Mouse (Mus musculus): ENCODE results near the gene Tmem170b.

Tmem170b gene

DNA sequence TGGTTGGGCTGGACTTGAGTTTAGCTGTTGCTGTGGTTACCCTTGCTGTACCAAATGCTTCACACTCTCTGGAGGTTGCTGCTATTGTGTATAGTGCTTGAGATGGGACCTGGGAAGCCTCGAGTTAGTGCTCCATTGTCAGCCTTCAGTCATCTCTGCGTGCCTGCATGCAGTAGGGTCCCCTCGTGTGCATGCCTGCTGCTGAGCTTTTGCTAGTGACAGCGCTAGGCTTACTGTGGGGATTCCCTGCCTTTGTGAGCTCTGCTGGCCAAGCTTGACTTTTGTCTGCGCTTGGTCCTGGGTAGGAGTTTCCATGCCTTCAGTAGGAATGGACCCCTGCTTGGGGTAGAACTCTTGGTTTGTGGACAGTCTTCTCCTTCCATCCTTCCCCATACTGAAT is 9.3 kb downstream of the Tmem170b start:
- DNase-seq, result no peak

DNA sequence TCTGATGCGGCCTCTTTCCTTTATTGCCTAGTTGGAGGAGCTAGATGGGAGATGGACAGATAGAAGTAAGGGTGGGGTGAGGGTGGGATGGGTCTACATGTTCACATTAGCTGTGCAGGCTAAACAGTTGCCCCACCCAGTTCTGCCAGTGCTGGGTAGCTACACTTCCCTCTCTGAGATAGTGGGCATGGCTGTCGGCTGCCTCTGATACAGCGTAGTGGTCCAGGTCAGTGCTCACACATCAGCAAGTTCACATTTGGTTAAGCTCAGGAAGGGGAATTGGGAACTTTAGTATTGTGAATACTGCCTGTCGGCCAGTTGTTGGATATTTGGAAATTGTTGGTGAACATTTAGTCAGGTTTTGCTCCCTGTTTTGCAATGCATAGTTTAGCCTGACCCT is 13.8 kb downstream of the Tmem170b start:
- no peak for DNase-seq

DNA sequence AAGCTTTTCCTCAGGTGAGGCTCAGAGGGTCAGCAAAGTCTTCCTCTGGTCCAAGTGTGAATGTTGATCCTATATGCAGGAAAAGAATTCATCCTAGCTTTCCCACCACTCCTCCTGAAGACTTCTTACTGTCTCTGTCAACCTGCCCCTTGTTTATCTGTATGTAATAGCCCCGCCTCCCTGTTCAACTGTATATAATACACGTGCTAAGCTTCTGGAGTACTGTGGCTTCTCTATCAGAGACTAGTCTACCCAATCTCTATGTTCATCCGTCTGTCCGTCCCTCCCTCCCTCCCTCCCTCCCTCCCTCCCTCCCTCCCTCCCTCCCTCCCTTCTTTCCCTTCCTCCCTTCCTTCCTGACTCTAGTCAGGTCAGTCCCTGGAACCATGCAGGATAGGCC is 14.4 kb downstream of the Tmem170b start:
- DNase-seq, result no peak

DNA sequence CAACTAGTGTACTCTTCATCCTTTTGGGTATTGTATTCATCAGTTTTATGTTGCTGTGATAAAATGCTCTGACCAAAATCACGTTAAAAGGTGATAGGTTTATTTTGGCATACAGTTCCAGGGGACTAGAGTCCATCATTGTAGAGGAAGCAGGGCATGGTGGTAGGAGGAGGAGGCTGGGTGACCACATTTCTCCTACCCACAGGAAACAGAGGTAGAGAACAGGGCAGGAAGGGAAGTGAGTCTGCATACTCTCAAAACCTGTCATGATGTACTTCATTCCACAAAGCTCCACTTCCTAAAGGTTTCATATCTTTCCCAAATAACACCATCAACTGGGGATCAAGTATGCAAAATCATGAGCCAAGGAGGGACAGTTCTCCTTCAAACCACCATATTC is 18.4 kb downstream of the Tmem170b start:
- DNase-seq, result no peak

DNA sequence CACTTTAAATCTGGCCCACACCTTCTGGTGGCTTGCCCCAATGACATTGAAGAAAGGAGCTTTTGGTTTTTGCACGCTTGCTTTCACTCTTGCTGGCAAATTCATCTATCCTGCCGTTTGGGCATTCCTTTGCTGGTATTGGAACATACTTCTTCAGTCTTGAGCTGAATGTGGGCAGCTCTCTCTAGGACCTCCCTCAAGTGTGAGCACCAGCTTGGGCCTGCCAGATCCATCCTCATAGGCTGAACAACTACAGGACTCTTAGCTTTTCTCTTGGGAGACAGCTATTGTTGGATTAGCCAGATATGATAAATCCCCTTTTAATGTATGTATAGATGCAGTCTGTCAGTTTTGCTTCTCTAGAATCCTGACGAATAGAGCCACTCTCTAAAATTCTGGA is 19.5 kb downstream of the Tmem170b start:
- DNase-seq, result no peak

DNA sequence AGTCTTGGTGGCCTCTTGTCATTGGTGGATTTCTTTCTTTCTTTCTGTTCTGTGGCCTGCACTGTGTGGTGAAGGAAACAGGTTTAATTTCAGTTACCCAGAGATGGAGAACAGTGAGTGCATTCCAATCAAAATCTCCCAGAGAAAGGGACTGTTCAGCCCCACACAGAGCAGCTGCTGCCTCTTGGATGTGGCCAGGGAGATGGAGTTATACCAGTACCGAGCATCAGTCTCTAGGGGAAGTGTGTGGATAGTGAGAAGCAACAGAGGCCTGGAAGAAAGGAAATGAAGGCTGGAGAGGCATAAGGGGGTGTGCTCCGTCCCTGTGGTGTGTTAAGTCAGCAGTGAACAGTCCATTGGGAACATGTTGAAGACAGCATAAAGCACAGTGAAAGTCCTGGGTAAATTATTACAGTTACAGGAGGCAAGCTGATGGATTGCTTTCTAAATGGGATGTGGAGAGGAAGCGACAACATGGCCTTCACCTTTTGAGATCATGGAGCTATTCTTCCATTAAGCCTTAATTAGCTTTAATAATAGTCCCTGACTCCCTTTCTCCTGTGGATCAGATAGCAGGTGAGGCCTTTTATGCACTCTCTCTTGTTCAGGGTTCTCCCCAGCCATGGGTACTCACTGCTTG is 21.7 kb downstream of the Tmem170b start:
- DNase-seq, result no peak

DNA sequence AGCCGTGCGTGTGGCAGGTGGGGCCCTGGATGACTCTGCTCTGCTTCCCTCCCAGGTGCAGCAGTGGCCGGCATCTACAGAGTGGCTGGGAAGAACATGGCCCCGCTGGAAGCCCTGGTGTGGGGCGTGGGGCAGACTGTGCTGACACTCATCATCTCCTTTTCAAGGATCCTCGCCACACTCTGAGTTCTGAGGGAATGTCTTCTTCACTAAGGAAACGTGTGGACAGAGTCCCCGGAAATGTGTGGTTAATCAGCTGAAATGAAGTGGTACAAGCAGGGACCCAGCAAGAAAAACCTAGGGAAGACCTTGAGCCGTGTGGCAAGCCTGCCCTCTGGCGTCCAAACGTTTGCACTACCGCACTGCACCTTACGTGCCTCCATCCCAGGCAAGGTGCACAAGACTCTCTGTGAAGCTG is 28.7 kb downstream of the Tmem170b start:
- DNase-seq, result peak; percentile 69

DNA sequence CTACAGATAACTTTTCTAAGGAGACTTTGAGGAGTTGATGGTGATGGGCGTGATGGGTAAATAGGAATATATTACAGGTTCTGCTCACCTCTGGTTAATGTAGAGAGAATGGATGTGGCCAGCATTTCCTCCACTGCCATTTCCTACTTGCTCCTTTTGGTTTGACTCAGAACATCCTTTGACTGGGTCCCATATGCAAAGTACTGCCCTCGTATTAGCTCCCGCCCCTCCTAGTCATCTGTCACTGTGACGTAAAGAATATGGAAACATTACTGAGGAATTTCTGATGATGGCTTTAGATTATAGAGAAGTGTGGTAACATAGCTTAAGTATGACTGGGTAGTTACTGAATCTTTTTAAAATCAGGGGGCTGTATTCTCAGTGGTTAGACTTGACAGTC is 32.4 kb downstream of the Tmem170b start:
- no peak for DNase-seq

DNA sequence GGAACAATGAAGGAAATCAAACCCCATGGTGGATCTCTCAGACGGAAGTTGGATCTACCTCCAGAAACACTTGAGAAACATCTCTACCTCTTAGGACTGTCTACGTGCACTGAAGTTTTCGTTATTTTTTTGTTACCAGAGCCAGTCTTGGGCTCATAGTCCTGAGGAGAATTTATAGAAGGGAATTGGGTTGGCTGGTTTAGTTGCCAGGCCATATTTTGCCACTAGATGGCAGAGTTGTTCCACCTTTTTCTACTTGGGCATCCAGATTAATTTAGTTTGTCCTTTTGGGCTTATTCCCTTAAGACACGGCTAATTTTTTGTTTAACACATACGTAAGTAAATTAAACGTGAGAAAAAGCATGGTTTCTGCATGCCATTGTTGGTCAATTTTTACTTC is 37.1 kb downstream of the Tmem170b start:
- peak; percentile 58 for DNase-seq

DNA sequence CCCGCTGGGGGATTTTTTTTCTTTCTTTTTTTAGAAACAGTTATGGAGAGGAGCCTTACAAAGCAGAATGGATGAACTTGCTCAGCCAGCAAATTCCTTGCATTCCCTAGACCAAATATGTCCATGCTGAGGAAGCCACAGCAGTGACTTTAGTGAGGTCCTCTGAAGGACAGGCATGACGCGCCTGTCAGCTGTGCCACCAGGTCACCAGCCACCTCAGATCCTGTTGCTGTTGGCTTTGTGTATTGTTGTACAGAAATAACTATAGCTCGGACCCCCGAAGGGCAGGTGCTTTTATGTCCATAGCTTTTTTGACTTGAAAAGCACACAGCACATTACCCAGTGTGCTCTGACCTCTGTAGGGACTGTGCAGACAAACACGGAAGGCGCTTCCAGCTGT is 38.1 kb downstream of the Tmem170b start:
- peak; percentile 78 for DNase-seq

DNA sequence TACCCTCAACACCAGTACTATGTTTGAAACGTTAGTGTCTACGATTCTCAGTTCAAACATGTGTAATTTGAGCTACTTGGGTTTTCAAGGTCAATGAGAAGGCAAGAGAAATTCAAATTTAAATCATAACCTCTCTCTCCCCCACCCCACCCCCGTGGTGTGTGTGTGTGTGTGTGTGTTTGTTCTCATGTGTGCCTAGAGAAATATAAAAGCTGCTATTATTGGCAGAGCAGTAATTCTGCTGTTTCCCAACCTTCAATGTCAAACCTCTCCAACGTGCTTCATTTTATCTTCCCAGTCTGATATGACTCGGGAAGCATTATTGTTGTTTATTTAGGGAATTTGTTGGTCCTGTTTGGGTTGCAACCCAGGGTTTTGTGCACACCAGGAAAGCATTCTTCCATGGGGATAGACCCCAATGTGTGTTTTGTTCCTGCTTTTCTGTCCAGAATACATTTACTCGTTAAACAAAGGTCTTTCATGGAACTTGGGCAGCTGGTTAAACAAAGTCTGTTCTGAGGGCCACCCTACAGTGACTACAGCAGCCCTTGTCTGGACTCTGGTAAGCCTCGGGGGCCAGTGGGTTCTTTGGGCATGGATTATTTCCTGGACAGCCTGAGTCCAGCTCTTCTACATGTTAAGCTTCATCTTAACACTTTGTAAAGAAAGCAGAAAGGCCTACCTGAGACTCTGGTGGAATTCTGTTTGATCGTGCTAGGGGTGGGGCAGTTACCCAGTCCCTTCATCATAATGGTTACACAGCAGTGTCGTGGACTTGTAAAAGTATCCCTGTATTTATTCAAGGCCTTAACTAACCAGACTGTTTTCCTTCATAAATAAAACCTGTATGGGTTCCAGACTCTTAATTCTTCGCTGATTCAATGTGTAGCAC is 39.1 kb downstream of the Tmem170b start:
- DNase-seq, result no peak

DNA sequence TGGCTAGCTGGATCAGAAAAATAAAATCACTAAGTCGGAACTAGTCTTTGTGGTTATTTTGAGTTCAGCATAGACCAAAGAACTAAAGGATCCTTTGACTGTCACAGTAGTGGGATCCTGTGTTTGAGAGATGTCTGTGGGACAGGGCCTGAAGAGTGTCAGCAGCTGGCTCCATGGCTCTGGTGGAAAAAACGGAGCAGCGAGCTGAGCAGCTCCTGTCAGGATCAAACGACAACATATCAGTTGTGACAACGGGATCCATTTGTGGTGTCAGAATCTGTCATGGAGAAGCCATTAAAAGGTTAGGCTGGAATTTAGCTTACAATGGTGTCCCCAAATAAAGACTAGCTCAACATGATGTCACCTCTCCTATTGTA is 39.8 kb downstream of the Tmem170b start:
- no peak for DNase-seq

DNA sequence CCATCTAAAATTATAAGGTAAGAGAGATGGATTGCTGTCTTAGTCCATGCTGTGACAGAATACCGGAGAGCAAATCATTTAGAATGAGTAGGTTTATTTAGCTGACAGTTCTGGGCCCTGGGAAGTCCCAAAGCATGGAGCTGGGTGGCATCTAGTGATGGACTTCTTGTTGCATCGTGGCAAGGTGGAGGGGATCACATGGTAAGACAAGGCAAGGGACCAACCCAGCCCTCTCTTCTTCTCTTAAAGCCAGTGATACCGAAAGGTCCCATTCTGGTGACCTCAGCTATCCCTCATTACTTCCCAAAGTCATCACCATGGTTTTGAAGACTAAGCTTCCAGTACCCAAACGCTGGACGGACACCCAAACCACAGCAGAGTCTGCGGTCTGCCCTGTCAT is 42.3 kb downstream of the Tmem170b start:
- no peak for DNase-seq

DNA sequence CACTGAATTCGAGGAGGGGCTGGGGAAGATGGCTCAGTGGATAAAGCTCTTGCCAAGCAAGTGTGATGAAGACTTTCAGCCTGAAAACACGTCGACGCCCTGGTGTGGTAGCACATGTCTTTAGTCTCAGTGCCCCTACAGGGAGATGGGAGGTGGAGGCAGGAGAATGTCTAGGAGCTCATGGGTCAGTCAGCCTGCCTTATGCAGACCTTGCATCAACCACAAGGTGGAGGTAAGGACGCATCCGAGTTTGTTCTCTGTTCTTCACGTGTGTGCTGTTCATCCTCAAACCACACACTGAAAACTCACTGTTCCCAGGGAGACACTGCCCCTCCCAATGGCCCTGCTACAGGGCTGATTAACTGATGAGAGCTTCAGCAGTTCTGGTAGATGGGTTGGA is 45.0 kb downstream of the Tmem170b start:
- no peak for DNase-seq

DNA sequence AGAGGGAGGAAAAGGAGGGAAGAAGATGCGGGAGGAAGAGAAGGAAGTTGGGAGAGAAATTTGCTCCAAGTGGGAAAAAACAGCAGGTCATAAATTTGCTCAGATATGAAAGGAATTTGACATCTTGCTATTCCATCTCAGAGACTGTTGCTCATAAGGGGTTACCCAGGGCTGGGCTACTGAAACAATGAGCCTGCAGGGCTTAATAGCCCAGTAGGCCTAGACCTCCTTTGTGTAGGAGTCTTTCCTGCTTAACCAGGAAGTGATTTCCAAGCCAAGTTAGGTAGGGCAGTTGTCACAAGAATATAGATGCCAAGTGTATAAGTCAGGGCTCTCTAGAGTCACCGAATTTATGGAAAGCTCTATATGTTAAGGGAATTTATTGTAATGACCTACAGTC is 48.1 kb downstream of the Tmem170b start:
- DNase-seq, result no peak

DNA sequence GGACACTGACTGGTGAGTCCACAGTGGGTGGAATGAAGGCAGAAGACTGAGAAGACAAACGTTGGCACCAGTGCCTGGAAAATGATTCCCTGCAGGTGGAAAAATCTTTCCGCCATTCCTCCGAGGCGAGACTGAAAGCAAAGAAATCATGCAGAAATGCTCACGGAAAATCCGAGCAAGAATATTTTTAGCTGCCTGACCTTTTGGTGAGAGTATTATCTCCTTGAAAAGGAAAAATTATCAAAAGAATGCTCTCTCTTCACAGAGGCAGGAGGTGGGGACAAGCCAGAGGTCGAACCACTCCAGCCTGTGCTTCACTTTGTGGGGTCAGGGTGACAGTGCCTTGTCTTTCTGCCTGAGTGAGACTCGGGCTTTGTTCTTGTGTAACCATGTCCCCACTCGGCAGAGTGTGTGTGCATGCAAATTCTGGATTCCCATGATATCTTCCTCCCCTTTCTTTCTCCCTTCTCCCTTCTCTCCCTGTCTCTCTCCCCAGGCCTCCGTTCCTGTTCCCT is 49.9 kb downstream of the Tmem170b start:
- no peak for DNase-seq

DNA sequence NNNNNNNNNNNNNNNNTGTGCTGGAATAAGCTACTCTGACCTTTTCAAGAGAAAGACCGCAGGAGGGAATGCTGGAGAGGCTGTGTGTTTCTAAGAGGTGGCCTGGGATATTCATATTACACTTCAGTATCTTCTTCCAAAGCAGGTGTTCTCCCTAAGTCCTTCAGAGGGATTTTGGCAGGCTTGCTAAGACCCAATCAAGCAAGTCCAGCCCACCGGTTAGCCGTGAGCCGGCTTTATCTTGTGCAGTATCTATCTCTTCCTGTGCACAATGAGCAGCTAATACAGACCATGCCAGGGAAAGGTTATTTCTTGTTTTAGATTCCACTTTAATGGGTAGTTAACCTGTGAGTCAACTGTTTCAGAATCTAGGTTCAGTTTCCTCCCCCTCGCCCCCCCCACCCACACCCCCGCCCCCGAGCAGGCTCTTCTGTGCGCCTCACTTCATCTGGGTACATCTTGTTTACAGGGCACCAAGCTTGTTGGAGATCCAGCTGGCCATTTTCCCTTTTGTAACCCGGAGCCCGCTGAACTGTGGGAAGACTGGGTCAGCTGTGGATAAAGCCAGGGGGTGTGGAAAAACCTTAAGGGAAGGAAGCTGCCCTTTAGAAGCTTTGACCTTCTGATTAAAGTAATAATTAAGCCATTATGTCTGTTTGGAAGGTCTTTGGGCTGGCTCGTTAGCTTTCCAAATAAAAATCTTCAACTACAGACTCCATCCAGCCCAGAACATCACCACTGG is 54.5 kb downstream of the Tmem170b start:
- DNase-seq, result peak; percentile 84

DNA sequence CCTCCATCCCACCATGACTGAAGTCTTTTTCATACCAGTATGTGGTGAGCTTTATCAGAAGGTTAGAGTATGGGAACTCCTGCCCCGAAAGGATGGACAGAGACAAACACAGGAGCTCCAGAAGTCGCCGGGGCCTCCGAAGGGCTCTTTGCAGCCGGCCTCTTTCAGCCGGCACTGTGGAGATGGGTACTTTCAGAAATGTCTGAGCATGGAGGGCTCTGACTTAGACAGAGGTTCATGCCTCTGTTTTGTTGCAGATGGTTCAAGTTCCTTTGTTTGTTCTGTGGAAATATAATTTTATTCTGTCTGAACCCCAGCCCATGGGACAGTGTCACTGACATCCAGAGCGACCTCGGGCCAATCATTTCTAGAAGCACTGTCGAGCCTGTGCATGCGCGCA is 55.4 kb downstream of the Tmem170b start:
- DNase-seq, result no peak

DNA sequence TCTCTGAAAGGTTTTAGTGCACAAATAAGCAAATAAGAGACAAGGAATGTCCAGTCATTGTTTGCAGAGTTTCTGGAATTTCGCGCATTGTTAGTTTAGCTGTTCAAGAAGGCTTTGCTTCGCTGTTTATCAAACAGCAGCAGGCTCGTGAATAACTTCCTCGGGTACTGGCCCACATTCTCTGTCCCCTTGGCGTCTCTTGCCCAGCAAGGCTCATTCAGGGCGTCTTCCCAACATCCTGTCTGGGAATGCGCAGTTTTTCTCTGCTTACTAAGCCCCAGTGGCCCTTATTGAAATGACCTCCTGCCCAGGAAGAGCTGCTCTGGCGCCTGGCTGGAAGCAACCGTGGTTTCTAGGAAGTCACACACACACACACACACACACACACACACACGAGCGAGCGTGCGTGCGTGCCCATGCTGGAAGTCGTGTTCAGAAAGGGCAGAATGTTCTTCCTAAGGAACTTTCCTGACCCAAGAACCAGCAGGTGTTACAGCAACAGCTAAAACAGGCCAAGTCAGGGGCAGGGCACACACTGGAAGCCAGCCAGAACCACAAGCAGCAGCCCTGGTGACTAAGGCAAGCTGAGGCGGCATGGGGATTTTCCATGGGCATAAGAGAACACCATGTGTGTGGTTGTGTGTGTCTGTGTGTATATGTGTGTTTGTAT is 56.8 kb downstream of the Tmem170b start:
- DNase-seq, result peak; percentile 87

DNA sequence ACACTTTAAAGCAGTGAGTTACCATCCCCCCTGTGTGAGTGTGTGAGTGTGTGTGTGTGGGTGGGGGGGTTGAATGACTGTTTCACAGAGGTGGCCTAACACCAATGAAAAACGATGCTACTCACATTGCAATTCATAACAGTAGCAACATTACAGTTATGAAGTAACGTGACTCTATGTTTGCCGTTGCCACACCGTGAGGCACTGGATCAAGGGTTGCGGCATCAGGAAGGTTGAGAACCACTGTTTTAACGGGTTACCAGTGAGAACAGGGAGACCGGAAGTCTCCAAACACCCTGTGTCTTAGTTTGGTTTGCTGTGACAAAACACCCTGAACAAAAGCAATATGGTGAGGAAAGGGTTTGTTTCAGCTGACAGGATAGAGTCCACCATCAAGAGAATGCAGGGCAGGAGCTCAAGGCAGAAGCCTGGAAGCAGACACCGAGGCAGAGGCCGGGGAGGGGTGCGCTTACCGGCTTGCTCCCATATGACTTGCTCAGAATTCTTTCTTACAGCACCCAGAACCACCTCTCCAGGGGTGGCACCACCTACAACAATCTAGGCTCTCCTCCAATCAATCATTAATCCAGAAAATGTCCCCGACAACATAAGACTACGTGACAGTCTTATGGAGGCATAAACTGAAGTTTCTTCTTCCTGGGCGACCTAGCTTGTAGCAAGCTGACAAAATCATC is 57.9 kb downstream of the Tmem170b start:
- DNase-seq, result peak; percentile 44

DNA sequence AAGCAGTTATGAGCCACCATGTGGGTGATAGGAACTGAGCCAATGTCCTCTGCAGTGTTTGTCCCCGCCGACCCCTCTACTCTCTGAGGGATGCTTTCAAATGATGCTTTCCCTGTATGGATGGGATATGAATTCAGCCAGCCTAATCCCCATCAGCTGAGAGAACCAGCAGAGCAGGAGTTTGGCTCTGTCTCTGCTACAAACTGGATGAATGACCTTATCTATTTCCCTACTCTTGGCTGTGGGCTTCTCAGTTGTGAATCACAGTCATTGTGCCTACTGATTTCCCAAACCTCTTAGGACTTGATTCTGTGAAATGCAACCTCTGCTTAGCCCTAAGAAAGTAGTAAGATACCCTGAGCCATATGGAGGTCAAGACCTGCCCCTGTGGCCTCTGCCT is 64.2 kb downstream of the Tmem170b start:
- DNase-seq, result no peak

DNA sequence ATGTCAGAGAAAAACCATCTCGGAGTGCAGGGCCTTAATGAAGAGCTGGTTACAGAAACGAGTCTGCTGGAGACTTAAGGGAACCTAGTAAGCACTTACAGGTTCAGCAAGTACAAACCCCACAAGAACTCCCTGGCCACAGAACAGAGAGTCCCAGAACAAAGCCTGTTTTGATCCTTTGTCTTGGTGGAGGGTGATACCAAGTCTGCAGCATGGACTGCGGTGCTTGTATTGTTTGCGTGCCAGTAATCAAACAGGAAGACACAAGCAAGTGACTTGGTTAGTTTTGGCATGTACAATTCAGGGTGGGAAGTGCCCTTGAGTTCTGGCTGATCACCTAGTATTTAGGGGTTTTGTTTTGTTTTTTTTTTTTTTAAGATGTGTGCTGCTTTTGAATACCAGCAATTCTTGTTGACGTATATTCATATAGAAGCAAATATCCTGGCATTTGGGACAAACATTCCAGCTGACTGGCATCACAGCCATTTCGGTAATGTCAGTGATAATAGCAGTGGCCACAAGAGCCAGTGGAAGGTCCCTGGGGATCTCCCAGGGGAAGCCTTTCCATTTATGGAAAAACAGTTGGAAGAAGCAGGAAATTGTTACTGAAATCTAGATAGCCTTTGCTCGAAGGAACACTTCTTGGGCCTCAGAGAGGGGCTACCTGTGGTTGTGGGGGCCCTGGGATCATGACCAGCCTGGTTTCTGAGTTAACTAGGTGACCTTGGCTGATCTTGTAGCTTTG is 64.9 kb downstream of the Tmem170b start:
- DNase-seq, result no peak

Measured in kidney, adult 11 months (tissue).